Mouse (Mus musculus) limb, embryonic 11.5 days (tissue): ENCODE results near the gene Sf3b3. TPM values are rescaled to one million over a fixed set of nuclear protein-coding genes. Genes with fewer than 3 reads are reported as not detected.

Experiments
- ATAC-seq: fragments of 200-750 bp; cut with Nextera tagmentation; 2 replicates; pipeline ENCODE4 v1.8.0; 2017; ENCODE audit warnings: low read depth; ENCODE audit not compliant: insufficient number of reproducible peaks, low FRiP score, low TSS enrichment
- DNase-seq: peaks from one replicate; pipeline ENCODE4 v3.0.0-alpha.2; 2015; ENCODE audit warnings: low spot score
- H3K27ac ChIP-seq: fragments of 300-500 bp; sonication (generic); replicated peaks from 2 replicates; pipeline ENCODE4 v1.5.1; 2014; ENCODE audit warnings: low read depth, mild to moderate bottlenecking, low read length
- H3K27me3 ChIP-seq: fragments of 300-500 bp; sonication (generic); 2 replicates; pipeline ENCODE4 v1.6.1; 2014; ENCODE audit warnings: mild to moderate bottlenecking, low read length, mixed read lengths; ENCODE audit not compliant: control insufficient read depth, insufficient read depth
- H3K36me3 ChIP-seq: fragments of 300-500 bp; sonication (generic); 2 replicates; pipeline ENCODE4 v1.6.1; 2014; ENCODE audit warnings: mild to moderate bottlenecking, low read length, moderate library complexity, mixed read lengths; ENCODE audit not compliant: control insufficient read depth, insufficient read depth
- H3K4me1 ChIP-seq: fragments of 300-500 bp; sonication (generic); 2 replicates; pipeline ENCODE4 v1.6.1; 2014; ENCODE audit warnings: low read length, mixed read lengths; ENCODE audit not compliant: control insufficient read depth, insufficient read depth
- H3K4me2 ChIP-seq: fragments of 300-500 bp; sonication (generic); 2 replicates; pipeline ENCODE4 v1.6.1; 2014; ENCODE audit warnings: low read depth, mild to moderate bottlenecking, moderate library complexity; ENCODE audit not compliant: severe bottlenecking
- H3K4me3 ChIP-seq: fragments of 300-500 bp; sonication (generic); 2 replicates; pipeline ENCODE4 v1.5.1; 2014; ENCODE audit warnings: low read depth, low read length
- H3K9ac ChIP-seq: fragments of 300-500 bp; sonication (generic); 2 replicates; pipeline ENCODE4 v1.6.1; 2014; ENCODE audit warnings: mild to moderate bottlenecking, low read length
- H3K9me3 ChIP-seq: fragments of 300-500 bp; sonication (generic); 2 replicates; pipeline ENCODE4 v1.6.1; 2016; ENCODE audit warnings: low read length; ENCODE audit not compliant: control insufficient read depth
- WGBS: fragments of 180-500 bp; shearing (Covaris S2); extraction: QIAGEN DNeasy Blood & Tissue Kit; methylation state at CpG from one replicate; pipeline ENCODE4 v1.1.7; 2014; 5-methylcytosine and 5-hydroxymethylcytosine counted together
- polyA plus RNA-seq: library from polyadenylated mRNA; unstranded; fragments of >200 nt; fragmentation: Nextera tagmentation; extraction: Ambion mirVana; gene quantifications from 2 replicates; pipeline ENCODE4 v1.2.1, GENCODE M21; 2014

The Sf3b3 gene
- polyA plus RNA-seq, 1 experiment from 2014 or later: 215 TPM

DNA sequence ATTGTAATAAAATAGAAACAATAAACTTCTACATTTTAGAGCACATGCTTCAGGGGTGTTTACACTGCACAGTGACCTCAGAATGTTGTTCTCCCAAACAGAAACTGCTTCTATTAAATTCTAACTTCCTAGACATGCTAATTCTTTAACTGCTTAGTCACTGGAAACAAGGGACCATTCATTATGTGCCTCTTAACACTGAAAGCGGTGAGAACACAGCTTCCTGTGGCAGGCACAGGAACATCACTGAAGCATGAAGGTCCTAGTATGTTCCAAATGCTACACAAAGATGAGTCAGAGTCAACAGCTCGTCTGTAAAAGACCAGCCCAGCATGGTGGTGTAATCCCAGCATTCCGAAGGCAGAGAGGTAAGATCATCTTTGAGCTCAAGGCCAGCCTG lies 31.3 kb downstream of the Sf3b3 start:
- H3K4me3 ChIP-seq: no peak overlapping the region
- ATAC-seq (no peak), DNase-seq (no peak)
- no peak overlapping the region for H3K4me2 ChIP-seq
- H3K27me3 ChIP-seq: no peaks in the 10 kb centered on the region
- H3K27ac ChIP-seq: no peak overlapping the region
- no peaks in the 10 kb centered on the region for H3K4me1 ChIP-seq
- 90% methylated on average over 3 of the region's 3 CpGs for WGBS
- H3K9ac ChIP-seq: no peak overlapping the region
- H3K36me3 ChIP-seq: peaks cover 66% of the 10 kb centered on the region
- H3K9me3 ChIP-seq: no peaks in the 10 kb centered on the region

- Histone ChIP-seq H3K9ac (no peak overlapping the region), H3K27ac (no peak overlapping the region), H3K4me2 (no peak overlapping the region), H3K36me3 (peaks cover 56% of the 10 kb centered on the region), H3K9me3 (no peaks in the 10 kb centered on the region), H3K4me1 (no peaks in the 10 kb centered on the region), H3K4me3 (no peak overlapping the region), H3K27me3 (no peaks in the 10 kb centered on the region)
- DNase-seq (no peak), ATAC-seq (no peak)
- 88% methylated on average over 7 of the region's 7 CpGs for WGBS
These were observed 33.3 kb downstream of the Sf3b3 start for GRCm38 (mm10) chr8:110813081-110813812.

DNA sequence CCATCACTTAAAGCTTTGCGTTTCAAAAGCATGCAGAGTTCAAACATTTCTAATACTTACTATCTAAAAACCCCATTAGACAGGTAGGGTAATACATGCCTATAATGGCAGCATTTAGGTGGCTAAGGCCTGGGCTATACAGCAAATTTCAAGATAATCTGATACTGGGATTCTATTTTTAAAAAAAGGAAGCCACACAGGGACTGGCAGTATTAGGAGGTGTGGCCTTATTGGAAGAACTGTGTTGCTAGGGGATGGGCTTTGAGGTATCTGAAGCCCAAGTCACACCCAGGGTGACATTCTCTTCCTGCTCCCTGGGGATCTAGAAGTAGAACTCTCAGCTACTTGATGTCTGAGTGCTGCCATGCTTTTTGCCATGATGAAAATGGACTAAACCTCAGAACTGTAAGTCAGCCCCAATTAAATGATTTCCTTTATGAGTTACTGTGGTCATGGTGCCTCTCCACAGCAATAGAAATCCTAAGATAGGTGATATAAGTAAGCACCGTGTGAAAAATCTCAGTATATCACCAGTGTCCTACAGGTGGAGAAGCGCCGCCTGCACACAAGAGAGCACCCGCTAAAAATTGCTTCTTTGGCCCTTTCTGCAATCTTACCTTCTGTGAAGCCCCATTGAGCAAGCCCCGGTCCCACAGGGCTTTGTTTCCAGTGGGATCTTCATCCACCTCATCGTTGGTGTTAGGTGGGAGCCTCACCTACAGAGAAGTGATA lies 34.1 kb downstream of the Sf3b3 start:
- H3K36me3 ChIP-seq: peaks cover 54% of the 10 kb centered on the region

DNA sequence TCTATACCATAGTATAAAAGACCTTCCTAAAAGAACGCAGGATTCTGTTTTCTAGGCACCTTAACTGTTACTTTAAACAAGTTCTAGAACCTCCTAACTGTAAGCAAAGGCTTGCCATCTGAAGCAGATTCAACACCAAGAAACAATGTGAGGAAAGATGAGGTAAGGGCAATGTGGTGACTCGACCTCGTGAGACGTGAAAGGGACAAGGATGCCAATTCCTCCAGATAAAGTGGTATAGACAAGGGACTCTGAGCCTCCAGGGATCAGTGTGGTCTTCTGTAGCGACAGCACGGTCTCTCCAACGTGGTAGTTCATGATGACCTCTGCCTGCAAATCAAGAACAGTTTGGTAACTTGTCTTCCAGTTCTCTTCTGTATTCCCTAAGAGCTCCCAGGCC lies 34.8 kb downstream of the Sf3b3 start:
- no peaks in the 10 kb centered on the region for H3K4me1 ChIP-seq
- DNase-seq: no peak
- no peak overlapping the region for H3K9ac ChIP-seq
- no peak overlapping the region for H3K4me3 ChIP-seq
- no peak for ATAC-seq
- H3K27me3 ChIP-seq: no peaks in the 10 kb centered on the region
- H3K9me3 ChIP-seq: no peaks in the 10 kb centered on the region
- no peak overlapping the region for H3K27ac ChIP-seq
- 93% methylated on average over 7 of the region's 7 CpGs for WGBS
- H3K4me2 ChIP-seq: no peak overlapping the region
- peaks cover 49% of the 10 kb centered on the region for H3K36me3 ChIP-seq

More for the DNA sequence above, 34.1 kb downstream of the Sf3b3 start:
- Histone ChIP-seq H3K27me3 (no peaks in the 10 kb centered on the region), H3K4me2 (no peak overlapping the region), H3K9me3 (no peaks in the 10 kb centered on the region), H3K4me3 (no peak overlapping the region), H3K9ac (no peak overlapping the region), H3K27ac (no peak overlapping the region), H3K4me1 (no peaks in the 10 kb centered on the region)
- no peak for DNase-seq
- 95% methylated on average over 7 of the region's 7 CpGs for WGBS
- ATAC-seq: no peak

- Histone ChIP-seq H3K4me1 (no peaks in the 10 kb centered on the region), H3K27ac (no peak overlapping the region), H3K9me3 (no peaks in the 10 kb centered on the region), H3K27me3 (no peaks in the 10 kb centered on the region), H3K36me3 (peaks cover 46% of the 10 kb centered on the region), H3K4me3 (no peak overlapping the region), H3K9ac (no peak overlapping the region), H3K4me2 (no peak overlapping the region)
- 97% methylated on average over 3 of the region's 3 CpGs for WGBS
- ATAC-seq (no peak), DNase-seq (no peak)
These were observed 35.5 kb downstream of the Sf3b3 start for GRCm38 (mm10) chr8:110811116-110811515.

DNA sequence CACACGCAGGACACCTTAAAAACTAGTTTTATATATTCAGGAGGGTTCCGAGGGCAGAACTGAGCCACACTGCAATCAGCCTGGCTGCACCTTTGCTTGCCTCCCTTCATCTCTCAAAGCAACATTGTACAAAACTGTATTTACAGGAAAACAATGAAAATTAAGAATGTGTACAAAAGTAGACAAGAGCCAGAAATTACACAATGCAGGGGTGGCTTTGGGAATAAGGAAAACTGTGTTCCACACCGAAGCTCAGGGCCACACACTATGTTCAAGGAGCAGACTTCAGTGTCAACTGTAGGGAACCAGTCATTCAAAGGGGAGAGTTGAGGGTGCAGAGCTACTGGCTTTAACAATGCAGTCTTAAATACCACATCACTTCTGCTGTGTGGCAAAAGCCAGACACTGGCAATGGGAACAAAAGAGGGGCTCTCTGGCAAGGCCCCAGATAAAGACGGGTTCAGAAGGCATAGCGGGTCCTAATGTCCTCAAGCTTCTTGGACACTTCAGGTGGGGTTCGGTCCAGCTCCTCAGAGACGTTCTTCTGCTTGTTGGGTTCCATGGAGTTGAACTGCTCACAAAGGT lies 36.0 kb downstream of the Sf3b3 start:
- no peak overlapping the region for H3K9ac ChIP-seq
- no peak overlapping the region for H3K4me2 ChIP-seq
- ATAC-seq: no peak
- no peak for DNase-seq
- peaks cover 42% of the 10 kb centered on the region for H3K36me3 ChIP-seq
- no peaks in the 10 kb centered on the region for H3K4me1 ChIP-seq
- H3K27ac ChIP-seq: no peak overlapping the region
- H3K27me3 ChIP-seq: no peaks in the 10 kb centered on the region
- H3K9me3 ChIP-seq: no peaks in the 10 kb centered on the region
- H3K4me3 ChIP-seq: no peak overlapping the region
- 91% methylated on average over 7 of the region's 7 CpGs for WGBS

GRCm38 (mm10) chr8:110809831-110810230 lies 36.8 kb downstream of the Sf3b3 start:
- Histone ChIP-seq H3K27ac (no peak overlapping the region), H3K36me3 (peaks cover 36% of the 10 kb centered on the region), H3K4me2 (no peak overlapping the region), H3K9me3 (no peaks in the 10 kb centered on the region), H3K4me3 (no peak overlapping the region), H3K27me3 (no peaks in the 10 kb centered on the region), H3K9ac (no peak overlapping the region), H3K4me1 (no peaks in the 10 kb centered on the region)
- 55% methylated on average over 2 of the region's 2 CpGs for WGBS
- DNase-seq: no peak
- no peak for ATAC-seq

- H3K36me3 ChIP-seq: peaks cover 27% of the 10 kb centered on the region
- ATAC-seq (no peak), DNase-seq (no peak)
- H3K9me3 ChIP-seq: no peaks in the 10 kb centered on the region
- no peak overlapping the region for H3K9ac ChIP-seq
- 62% methylated on average over 13 of the region's 13 CpGs for WGBS
- no peaks in the 10 kb centered on the region for H3K27me3 ChIP-seq
- H3K27ac ChIP-seq: no peak overlapping the region
- no peak overlapping the region for H3K4me3 ChIP-seq
- H3K4me2 ChIP-seq: no peak overlapping the region
- H3K4me1 ChIP-seq: no peaks in the 10 kb centered on the region
These were observed 37.8 kb downstream of the Sf3b3 start for GRCm38 (mm10) chr8:110808495-110809472.
